ENCODE assay signal across 9 mouse cellular contexts in the genomic region with DNA sequence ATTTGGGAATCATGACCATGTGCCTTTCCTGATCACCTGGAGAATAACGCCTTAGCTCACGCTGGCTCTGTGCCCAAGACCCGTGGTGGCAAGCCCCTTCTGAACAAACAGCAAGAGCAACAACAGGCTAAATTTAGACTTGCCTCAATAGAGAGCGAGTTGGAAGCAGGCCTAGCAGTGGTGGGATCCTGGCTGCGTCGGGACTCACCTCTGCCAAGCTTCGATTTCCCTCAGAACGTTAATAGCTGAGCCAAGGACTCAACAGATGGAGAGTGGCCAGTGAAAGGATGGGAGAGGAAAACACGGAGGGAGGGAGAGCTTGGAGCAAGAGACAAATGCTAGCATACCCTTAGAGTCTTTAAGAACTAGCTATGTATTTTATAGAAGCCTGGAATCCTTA.
A peak's percentile ranks its signal among the peaks of the same experiment; 100 is the strongest.
DNase-seq lines count a peak whose midpoint lies in the region; ATAC-seq and TF ChIP-seq lines count a peak whose summit lies in the region.
"Had no signal": no experiment of that assay in that cellular context is flagged by ENCODE, and none has a peak within 500 bp of the region (broad histone marks: within the 10 kb centered on the region; RNA-seq: fewer than 3 reads in every experiment).

No protein-coding gene starts in this region.

- TF ChIP-seq CTCF in left cerebral cortex, adult 2 months (IDR thresholded peaks at IDR 0.05), result no peak

- no peaks in the 10 kb centered on the region for H3K27me3 ChIP-seq in heart, embryonic 12.5 days (replicated peaks)
- H3K27me3 ChIP-seq: limb, embryonic 12.5 days had no signal

- peak; percentile 41 for DNase-seq in gastrocnemius, postnatal 10 days
- no peak for DNase-seq in gastrocnemius, adult 8-10 months (ENCODE audit: low spot score in 2 of 2)
- peak; percentile 94 to 98 for DNase-seq in cerebellum, postnatal 14 days
- DNase-seq in left cerebral cortex, adult 2 months (ENCODE audit: extremely low spot score in 1 of 2, low spot score in 2 of 2), result peak; percentile 18 to 34
- DNase-seq in ovary, postnatal 14 days (ENCODE audit: low spot score), result peak; percentile 43
- no peak for DNase-seq in retina, postnatal 1 day
- DNase-seq in kidney, postnatal 14 days, result no peak

- peak overlapping the region; percentile 39; the same call in 1 of the 2 replicates for H3K27ac ChIP-seq in heart, embryonic 12.5 days (ENCODE audit: poor library complexity, severe bottlenecking)
- H3K27ac ChIP-seq in left cerebral cortex, adult 2 months, result no peak overlapping the region
- H3K27ac ChIP-seq: limb, embryonic 12.5 days had no signal

- no peaks in the 10 kb centered on the region for H3K36me3 ChIP-seq in heart, embryonic 12.5 days
- H3K36me3 ChIP-seq: limb, embryonic 12.5 days had no signal

- ATAC-seq in heart, embryonic 12.5 days (ENCODE audit: insufficient number of reproducible peaks, low FRiP score), result no peak

- peaks cover 9% of the 10 kb centered on the region for H3K4me1 ChIP-seq in heart, embryonic 12.5 days (replicated peaks)

- H3K4me2 ChIP-seq in heart, embryonic 12.5 days, result peak overlapping the region; percentile 4; the same call in 1 of the 2 replicates
- H3K4me2 ChIP-seq: limb, embryonic 12.5 days had no signal

- no peaks in the 10 kb centered on the region for H3K9me3 ChIP-seq in heart, embryonic 12.5 days (replicated peaks)
- H3K9me3 ChIP-seq: limb, embryonic 12.5 days had no signal

- WGBS in heart, embryonic 12.5 days, result 19% methylated on average over 9 of the region's 9 CpGs

- intact Hi-C loops in left cerebral cortex, adult 2 months (cut with DNase I), result no loop called here

- no peak overlapping the region for H3K4me3 ChIP-seq in heart, embryonic 12.5 days
- H3K4me3 ChIP-seq in left cerebral cortex, adult 2 months, result no peak overlapping the region
- H3K4me3 ChIP-seq: limb, embryonic 12.5 days had no signal

- no peak overlapping the region for H3K9ac ChIP-seq in heart, embryonic 12.5 days
- H3K9ac ChIP-seq: limb, embryonic 12.5 days had no signal

Comparison
In these comparisons a context has a peak if more than half of its experiments do, and no peak if none do; other contexts are left out.
1. DNase-seq: peak in gastrocnemius, postnatal 10 days (single experiment), cerebellum, postnatal 14 days (2 of 2), left cerebral cortex, adult 2 months (2 of 2) and ovary, postnatal 14 days (single experiment); none in gastrocnemius, adult 8-10 months (0 of 2), retina, postnatal 1 day (single experiment) and kidney, postnatal 14 days (single experiment).